Mouse (Mus musculus) neural tube, embryonic 14.5 days (tissue): Measurements from ENCODE around the gene Hist1h2bf. TPM values are rescaled to one million over a fixed set of nuclear protein-coding genes. Genes with fewer than 3 reads are reported as not detected.
"Not testable (repeated sequence)": the region's sequence is repeated elsewhere in the genome, so short reads cannot be mapped to it uniquely, and the experiment has no call there.

Experiments
- ATAC-seq: fragments of 200-750 bp; cut with Nextera tagmentation; 2 replicates; pipeline ENCODE4 v1.8.0; 2017; ENCODE audit warnings: low read depth, mild to moderate bottlenecking, moderate TSS enrichment, moderate library complexity
- H3K27ac ChIP-seq: fragments of 300-500 bp; sonication (generic); 2 replicates; pipeline ENCODE4 v1.5.1; 2014; ENCODE audit warnings: low read depth, mild to moderate bottlenecking, control low read depth, low read length, moderate library complexity, mixed read lengths
- H3K27me3 ChIP-seq: fragments of 300-500 bp; sonication (generic); 2 replicates; pipeline ENCODE4 v1.6.1; 2014; ENCODE audit warnings: low read length; ENCODE audit not compliant: control insufficient read depth, insufficient read depth
- H3K36me3 ChIP-seq: fragments of 300-500 bp; sonication (generic); 2 replicates; pipeline ENCODE4 v1.6.1; 2014; ENCODE audit warnings: low read length, mixed read lengths; ENCODE audit not compliant: control insufficient read depth, insufficient read depth
- H3K4me1 ChIP-seq: fragments of 300-500 bp; sonication (generic); 2 replicates; pipeline ENCODE4 v1.6.1; 2014; ENCODE audit warnings: low read length; ENCODE audit not compliant: control insufficient read depth, insufficient read depth
- H3K4me2 ChIP-seq: fragments of 300-500 bp; sonication (generic); 2 replicates; pipeline ENCODE4 v1.6.1; 2014; ENCODE audit warnings: mild to moderate bottlenecking, low read depth, low read length, control low read depth
- H3K4me3 ChIP-seq: fragments of 300-500 bp; sonication (generic); 2 replicates; pipeline ENCODE4 v1.5.1; 2014; ENCODE audit warnings: low read depth, low read length, control low read depth, mixed read lengths
- H3K9ac ChIP-seq: fragments of 300-500 bp; sonication (generic); replicated peaks from 2 replicates; pipeline ENCODE4 v1.6.1; 2014; ENCODE audit warnings: low read depth, mild to moderate bottlenecking, control low read depth, low read length, mixed read lengths
- H3K9me3 ChIP-seq: fragments of 300-500 bp; sonication (generic); 2 replicates; pipeline ENCODE4 v1.6.1; 2016; ENCODE audit warnings: low read length; ENCODE audit not compliant: control insufficient read depth
- WGBS: fragments of 180-500 bp; shearing (Covaris S2); extraction: QIAGEN DNeasy Blood & Tissue Kit; methylation state at CpG from one replicate; pipeline ENCODE4 v1.1.7; 2014; 5-methylcytosine and 5-hydroxymethylcytosine counted together
- polyA plus RNA-seq: library from polyadenylated mRNA; unstranded; fragments of >200 nt; fragmentation: Nextera tagmentation; extraction: Ambion mirVana; gene quantifications from 2 replicates; pipeline ENCODE4 v1.2.1, GENCODE M21; 2014

Hist1h2bf gene
- polyA plus RNA-seq, result 0.94 TPM in 1 of 2 replicates, not detected in the other

DNA sequence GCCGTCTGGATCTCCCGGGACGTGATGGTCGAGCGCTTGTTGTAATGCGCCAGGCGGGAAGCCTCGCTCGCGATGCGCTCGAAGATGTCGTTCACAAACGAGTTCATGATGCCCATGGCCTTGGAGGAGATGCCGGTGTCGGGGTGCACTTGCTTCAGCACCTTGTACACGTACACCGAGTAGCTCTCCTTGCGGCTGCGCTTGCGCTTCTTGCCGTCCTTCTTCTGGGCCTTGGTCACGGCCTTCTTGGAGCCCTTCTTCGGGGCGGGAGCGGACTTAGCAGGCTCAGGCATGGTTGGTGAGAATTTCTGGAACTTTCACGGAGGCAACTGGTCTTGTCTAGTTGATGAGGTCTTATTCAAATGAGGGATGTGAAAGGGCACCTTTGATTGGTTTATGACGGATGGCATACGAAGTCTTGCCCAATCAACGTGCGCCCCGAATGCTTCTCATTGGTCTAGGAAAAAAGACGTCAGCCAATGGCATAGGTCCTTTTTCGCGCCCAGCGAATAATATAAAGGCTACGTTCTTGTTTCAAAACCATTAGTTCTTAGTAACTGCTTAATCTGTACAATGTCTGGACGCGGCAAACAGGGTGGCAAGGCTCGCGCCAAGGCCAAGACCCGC lies at the start of gene Hist1h2bf, which contains the start of gene Hist1h2ad:
Gene Hist1h2bf (minus strand): TSS at position 299 of the 627 bp plus-strand sequence.
Gene Hist1h2ad (plus strand): TSS at position 484 of the 627 bp plus-strand sequence.
- H3K4me1 ChIP-seq, result peaks cover 38% of the 10 kb centered on the region
- H3K36me3 ChIP-seq, H3K9me3 ChIP-seq, H3K27me3 ChIP-seq: not testable (repeated sequence)
- 0 out of 2 replicates have a peak within 1 kb of the TSS, but pooled peaks have one; percentile 12 for H3K9ac ChIP-seq
- peak; percentile 93 for ATAC-seq
- H3K4me3 ChIP-seq, result peak within 1 kb of the TSS; percentile 32
- peak within 1 kb of the TSS; percentile 75; the same call in 1 of the 2 replicates for H3K27ac ChIP-seq
- H3K4me2 ChIP-seq, result peak within 1 kb of the TSS; percentile 73
- 1% methylated on average over 22 of the region's 42 CpGs for WGBS

GRCm38 (mm10) chr13:23622861-23623450 lies 49.0 kb upstream of the Hist1h2bf start:
- Histone ChIP-seq H3K27me3 (no peaks in the 10 kb centered on the region), H3K4me3 (peak overlapping the region; percentile 44), H3K4me2 (peak overlapping the region; percentile 83), H3K36me3 (no peaks in the 10 kb centered on the region), H3K9me3 (no peaks in the 10 kb centered on the region), H3K9ac (peak overlapping the region; percentile 62), H3K4me1 (peaks cover 6% of the 10 kb centered on the region; the same call in 1 of the 2 replicates), H3K27ac (peak overlapping the region; percentile 87; the same call in 1 of the 2 replicates)
- no peak for ATAC-seq
- WGBS, result 28% methylated on average over 7 of the region's 7 CpGs

DNA sequence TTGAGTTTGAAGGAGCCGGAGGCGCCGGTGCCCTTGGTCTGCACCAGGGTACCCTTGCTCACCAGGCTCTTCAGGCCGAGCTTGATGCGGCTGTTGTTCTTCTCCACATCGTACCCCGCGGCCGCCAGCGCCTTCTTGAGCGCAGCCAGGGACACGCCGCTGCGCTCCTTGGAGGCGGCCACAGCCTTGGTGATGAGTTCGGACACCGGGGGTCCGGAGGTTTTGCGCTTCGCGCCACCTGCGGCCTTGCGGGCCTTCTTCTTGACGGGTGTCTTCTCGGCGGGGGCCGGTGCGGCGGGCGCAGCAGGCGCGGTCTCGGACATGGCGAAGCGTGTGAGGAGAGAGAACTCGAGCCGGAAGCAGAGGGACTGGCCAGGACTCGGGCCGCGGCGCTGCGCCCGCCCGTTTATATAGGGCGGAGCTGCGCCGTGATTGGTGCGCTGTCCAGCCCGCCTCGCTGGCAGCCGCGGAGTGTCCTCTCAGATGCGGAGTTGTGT lies 48.2 kb upstream of the Hist1h2bf start, which contains the start of gene Hist1h1e:
Gene Hist1h1e (minus strand): TSS at position 384 of the 497 bp plus-strand sequence.
- not testable (repeated sequence) for H3K4me1 ChIP-seq, H3K36me3 ChIP-seq, H3K27me3 ChIP-seq, H3K9me3 ChIP-seq
- Histone ChIP-seq H3K4me3 (peak within 1 kb of the TSS; percentile 44), H3K4me2 (peak within 1 kb of the TSS; percentile 83), H3K9ac (peak within 1 kb of the TSS; percentile 62), H3K27ac (peak within 1 kb of the TSS; percentile 87)
- peak; percentile 93 for ATAC-seq
- WGBS, result under 1% methylated on average over 48 of the region's 53 CpGs

DNA sequence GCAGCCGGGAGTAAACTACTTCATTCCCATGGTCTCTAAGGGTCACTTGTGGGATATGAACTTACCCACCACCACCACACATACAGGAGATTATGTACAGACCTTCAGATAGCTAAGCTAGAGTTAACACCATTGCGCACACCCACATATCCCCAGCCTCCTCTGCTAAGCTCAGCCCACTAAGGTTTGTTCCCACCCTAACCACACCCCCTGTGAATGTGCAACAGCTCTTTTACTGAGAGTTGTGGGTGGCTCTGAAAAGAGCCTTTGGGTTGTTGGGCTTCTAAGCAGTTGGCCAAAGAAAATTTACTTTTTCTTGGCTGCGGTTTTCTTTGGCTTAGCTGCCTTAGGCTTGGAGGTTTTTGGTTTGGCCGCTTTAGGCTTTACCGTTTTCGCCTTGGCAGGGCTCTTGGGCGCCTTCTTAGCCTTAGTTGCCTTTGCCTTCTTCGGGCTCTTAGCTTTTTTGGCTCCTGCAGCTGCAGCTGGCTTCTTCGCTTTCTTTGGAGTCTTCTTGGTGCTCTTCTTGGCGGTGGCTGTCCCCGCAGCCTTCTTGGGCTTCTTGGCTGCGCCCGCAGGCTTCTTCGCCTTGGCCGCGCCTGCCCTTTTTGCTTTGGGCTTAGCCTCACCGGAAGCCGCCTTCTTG lies 47.7 kb upstream of the Hist1h2bf start:
- Histone ChIP-seq H3K4me1 (peaks cover 6% of the 10 kb centered on the region; the same call in 1 of the 2 replicates), H3K4me2 (peak overlapping the region; percentile 83), H3K9ac (peak overlapping the region; percentile 62), H3K27ac (peak overlapping the region; percentile 87), H3K9me3 (no peaks in the 10 kb centered on the region), H3K36me3 (no peaks in the 10 kb centered on the region), H3K27me3 (no peaks in the 10 kb centered on the region), H3K4me3 (peak overlapping the region; percentile 44)
- peak; percentile 89 for ATAC-seq
- under 1% methylated on average over 18 of the region's 18 CpGs for WGBS

DNA sequence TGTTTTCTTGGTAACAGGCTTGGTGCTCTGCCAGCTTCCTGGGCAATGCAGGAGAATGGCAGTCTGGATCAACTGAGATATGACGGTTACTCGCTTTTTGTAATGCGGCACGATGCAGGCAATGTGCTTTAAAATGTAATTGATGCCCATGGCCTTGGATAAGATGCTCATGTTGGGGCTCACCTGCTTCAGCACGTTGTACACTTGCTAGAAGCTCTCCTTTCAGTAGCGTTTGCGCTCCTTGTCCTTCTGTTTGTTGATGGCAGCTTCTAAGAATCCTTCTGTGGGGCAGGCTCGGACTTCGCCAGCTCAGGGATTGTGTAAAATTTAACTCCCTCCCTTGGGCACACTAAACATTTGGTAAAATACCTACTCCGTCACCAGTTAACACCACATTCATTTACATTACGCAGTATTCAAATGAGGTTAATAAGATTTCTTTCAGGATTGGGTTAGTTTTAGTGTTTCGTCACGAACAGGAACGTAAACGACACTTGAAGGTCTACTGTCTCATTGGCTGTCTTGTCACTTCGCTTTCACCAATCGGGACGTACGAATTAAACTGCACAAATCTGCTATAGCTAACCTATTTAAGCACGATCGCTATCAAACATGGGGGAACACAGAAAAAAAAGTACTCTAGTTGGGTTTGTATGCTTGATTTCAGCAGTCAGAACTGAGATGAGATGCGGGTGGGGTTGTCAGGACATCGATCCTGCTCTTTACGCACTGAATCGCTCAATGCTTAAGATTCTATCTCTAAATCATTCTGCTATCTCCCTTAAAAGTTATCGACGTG lies 46.9 kb upstream of the Hist1h2bf start, which contains the start of gene Hist1h2be:
Gene Hist1h2be (minus strand): TSS at position 392 of the 799 bp plus-strand sequence.
- Histone ChIP-seq H3K27me3 (no peaks in the 10 kb centered on the region), H3K4me1 (peaks cover 6% of the 10 kb centered on the region; the same call in 1 of the 2 replicates), H3K9me3 (no peaks in the 10 kb centered on the region), H3K4me2 (peak within 1 kb of the TSS; percentile 83), H3K27ac (peak within 1 kb of the TSS; percentile 87), H3K36me3 (no peaks in the 10 kb centered on the region), H3K9ac (peak within 1 kb of the TSS; percentile 62), H3K4me3 (peak within 1 kb of the TSS; percentile 44)
- under 1% methylated on average over 27 of the region's 27 CpGs for WGBS
- peak; percentile 89 for ATAC-seq

DNA sequence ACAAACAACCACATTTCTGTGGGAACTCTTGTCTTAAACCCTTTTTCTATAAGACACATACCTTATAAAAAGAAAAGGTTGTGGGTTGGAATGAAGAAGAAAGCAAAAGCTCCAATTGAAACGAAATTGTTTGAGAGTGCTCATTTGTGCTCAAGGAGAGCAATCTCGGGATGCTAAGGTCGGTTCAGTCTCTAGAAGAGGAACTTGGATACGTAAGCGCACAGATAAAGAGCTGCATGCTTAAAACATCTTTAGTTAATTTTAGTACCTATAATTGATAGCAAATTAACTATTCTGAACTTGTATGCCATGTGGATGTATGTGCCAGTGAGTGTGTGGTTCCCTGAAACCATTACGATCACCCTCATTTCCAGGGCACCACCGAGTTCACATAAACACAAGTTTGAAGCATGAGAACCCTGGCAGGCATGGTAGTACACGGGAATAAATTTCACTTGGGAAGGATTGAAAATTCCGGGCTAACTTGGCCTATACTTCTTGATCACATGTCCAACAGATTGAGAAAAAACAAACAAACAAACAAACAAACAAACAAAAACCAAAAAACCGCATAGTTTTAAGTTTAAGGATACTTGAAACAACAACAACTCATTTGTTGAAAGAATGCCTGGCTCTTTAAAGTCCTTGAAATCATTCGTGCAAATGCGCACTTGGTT lies 46.2 kb upstream of the Hist1h2bf start:
- 51% methylated on average over 12 of the region's 12 CpGs for WGBS
- H3K9ac ChIP-seq, result peak overlapping the region; percentile 49
- H3K9me3 ChIP-seq, result no peaks in the 10 kb centered on the region

DNA sequence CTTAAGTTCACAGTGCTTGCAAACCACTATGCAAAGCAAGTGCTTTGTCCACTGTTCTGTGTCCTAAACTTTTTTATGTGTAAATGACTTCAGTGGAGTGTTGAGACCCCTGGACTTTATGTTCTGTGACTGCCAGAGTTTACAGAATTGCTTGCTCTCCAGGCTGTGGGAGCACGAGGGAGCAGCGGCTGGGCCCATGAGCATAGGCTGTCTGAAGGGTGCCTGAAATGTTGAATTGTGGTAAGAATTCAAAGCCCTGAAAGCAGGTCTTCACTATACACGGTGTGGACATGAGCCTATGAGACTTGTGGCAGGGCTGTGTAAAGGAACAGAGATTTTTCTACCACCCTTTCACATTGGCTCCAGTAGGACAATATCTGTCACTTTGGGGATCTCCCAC lies 37.6 kb upstream of the Hist1h2bf start:
- Histone ChIP-seq H3K27me3 (no peaks in the 10 kb centered on the region), H3K9me3 (no peaks in the 10 kb centered on the region), H3K36me3 (no peaks in the 10 kb centered on the region), H3K4me1 (no peaks in the 10 kb centered on the region), H3K4me2 (no peak overlapping the region), H3K4me3 (no peak overlapping the region), H3K9ac (no peak overlapping the region), H3K27ac (no peak overlapping the region)
- WGBS, result 91% methylated on average over 3 of the region's 3 CpGs
- no peak for ATAC-seq

More for the DNA sequence above, 46.2 kb upstream of the Hist1h2bf start:
- ATAC-seq, result no peak
- H3K4me3 ChIP-seq, result peak overlapping the region; percentile 44
- H3K36me3 ChIP-seq, result no peaks in the 10 kb centered on the region
- peak overlapping the region; percentile 83 for H3K4me2 ChIP-seq
- peak overlapping the region; percentile 87 for H3K27ac ChIP-seq
- peaks cover 6% of the 10 kb centered on the region; the same call in 1 of the 2 replicates for H3K4me1 ChIP-seq
- H3K27me3 ChIP-seq, result no peaks in the 10 kb centered on the region

DNA sequence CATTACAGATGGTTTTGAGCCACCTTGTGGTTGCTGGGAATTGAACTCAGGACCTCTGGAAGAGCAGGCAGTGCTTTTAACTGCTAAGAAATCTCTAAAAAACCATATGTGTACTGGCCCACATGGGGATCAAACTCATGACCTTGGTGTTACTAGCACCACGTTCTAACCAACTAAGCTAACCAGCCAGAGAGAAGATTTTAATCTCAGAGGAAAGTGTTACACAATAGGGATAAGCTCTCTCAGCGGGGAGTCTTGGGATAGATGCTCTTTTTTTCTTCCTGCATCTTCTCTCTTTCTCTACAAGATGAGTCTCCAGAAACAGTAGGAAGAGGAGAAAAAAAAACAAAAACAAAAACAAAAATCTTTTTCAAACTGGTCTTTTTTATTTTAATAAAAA lies 36.4 kb upstream of the Hist1h2bf start:
- WGBS, result 74% methylated on average over 2 of the region's 2 CpGs
- Histone ChIP-seq H3K27me3 (no peaks in the 10 kb centered on the region), H3K4me2 (no peak overlapping the region), H3K36me3 (no peaks in the 10 kb centered on the region), H3K27ac (no peak overlapping the region), H3K4me1 (no peaks in the 10 kb centered on the region), H3K9me3 (no peaks in the 10 kb centered on the region), H3K4me3 (no peak overlapping the region), H3K9ac (no peak overlapping the region)
- ATAC-seq, result no peak
